Mouse (Mus musculus) left cerebral cortex, adult 2 months (tissue): ENCODE measurements at regions not wholly inside any gene's neighbourhood (a gene's known extent, or its start where the extent isn't known, plus 50 kb on each side); places are given as distances from the start of the nearest gene placed in this dataset.

Experiments
- DNase-seq, 2 experiments: peaks; one replicate each; pipeline ENCODE4 v3.0.0; 2021 to 2022; ENCODE audit warnings: low spot score in 2 of 2, mixed read lengths in 1 of 2; ENCODE audit errors: extremely low spot score in 1 of 2
- H3K27ac ChIP-seq: fragments of 200-600 bp; 2 replicates; pipeline ENCODE4 v1.8.1; 2022
- H3K4me3 ChIP-seq: fragments of 200-600 bp; 2 replicates; pipeline ENCODE4 v1.8.1; 2022
- CTCF ChIP-seq: fragments of 200-600 bp; IDR thresholded peaks from 2 replicates; pipeline ENCODE4 v1.8.1; 2022; ENCODE audit warnings: antibody characterized with exemption, mild to moderate bottlenecking, moderate library complexity
- intact Hi-C: fragments of 180-260 bp; cut with DNase I; formaldehyde crosslinking; loops from one replicate; pipeline ENCODE4 v1.15.1; 2025

GRCm38 (mm10) chr1:184550491-184550890 is 181.9 kb downstream of the Hlx start:
- no peak for DNase-seq
- Histone ChIP-seq H3K4me3 (no peak overlapping the region), H3K27ac (no peak overlapping the region)
- intact Hi-C loops, result no loop called here
- TF ChIP-seq CTCF, result no peak

GRCm38 (mm10) chr1:184547650-184548235 is 184.7 kb downstream of the Hlx start:
- H3K27ac ChIP-seq, result no peak overlapping the region
- no peak for TF ChIP-seq CTCF
- intact Hi-C loops, result no loop called here

GRCm38 (mm10) chr1:184546140-184546661 is 186.2 kb downstream of the Hlx start:
- Histone ChIP-seq H3K27ac (no peak overlapping the region), H3K4me3 (no peak overlapping the region)
- TF ChIP-seq CTCF, result no peak
- DNase-seq, result no peak
- intact Hi-C loops, result no loop called here

More at GRCm38 (mm10) chr1:184547650-184548235, 184.7 kb downstream of the Hlx start:
- H3K4me3 ChIP-seq, result no peak overlapping the region
- no peak for DNase-seq

- TF ChIP-seq CTCF, result no peak
- no peak overlapping the region for H3K27ac ChIP-seq
- no peak overlapping the region for H3K4me3 ChIP-seq
- DNase-seq, result no peak
- intact Hi-C loops, result no loop called here
Observed at GRCm38 (mm10) chr1:184545111-184545510, 187.3 kb downstream of the Hlx start.

- Histone ChIP-seq H3K27ac (no peak overlapping the region), H3K4me3 (no peak overlapping the region)
- no peak for DNase-seq
- TF ChIP-seq CTCF, result no peak
- intact Hi-C loops, result no loop called here
Observed at GRCm38 (mm10) chr1:184542321-184543115, 189.9 kb downstream of the Hlx start.

GRCm38 (mm10) chr1:184539818-184540217 is 192.6 kb downstream of the Hlx start:
- Histone ChIP-seq H3K27ac (no peak overlapping the region), H3K4me3 (no peak overlapping the region)
- TF ChIP-seq CTCF, result no peak
- no peak for DNase-seq
- intact Hi-C loops, result no loop called here

GRCm38 (mm10) chr1:184536311-184537200 is 195.9 kb downstream of the Hlx start:
- intact Hi-C loops, result no loop called here

GRCm38 (mm10) chr1:184535691-184536090 is 196.7 kb downstream of the Hlx start:
- no peak for DNase-seq
- TF ChIP-seq CTCF, result no peak
- intact Hi-C loops, result no loop called here
- Histone ChIP-seq H3K4me3 (no peak overlapping the region), H3K27ac (no peak overlapping the region)

More at GRCm38 (mm10) chr1:184536311-184537200, 195.9 kb downstream of the Hlx start:
- no peak overlapping the region for H3K4me3 ChIP-seq
- no peak overlapping the region for H3K27ac ChIP-seq
- TF ChIP-seq CTCF, result no peak
- no peak for DNase-seq

- Histone ChIP-seq H3K4me3 (no peak overlapping the region), H3K27ac (no peak overlapping the region)
- no peak for DNase-seq
- TF ChIP-seq CTCF, result no peak
- intact Hi-C loops, result no loop called here
Observed at GRCm38 (mm10) chr1:184534511-184534910, 197.9 kb downstream of the Hlx start.

GRCm38 (mm10) chr1:184533870-184534269 is 198.5 kb downstream of the Hlx start:
- intact Hi-C loops, result no loop called here
- H3K27ac ChIP-seq, result no peak overlapping the region
- no peak for DNase-seq
- TF ChIP-seq CTCF, result no peak
- no peak overlapping the region for H3K4me3 ChIP-seq

GRCm38 (mm10) chr1:184532488-184533055 is 199.8 kb downstream of the Hlx start:
- H3K4me3 ChIP-seq, result no peak overlapping the region
- intact Hi-C loops, result no loop called here
- no peak for TF ChIP-seq CTCF
- DNase-seq, result no peak
- H3K27ac ChIP-seq, result no peak overlapping the region
